Mouse (Mus musculus) cerebellum, adult 9-10 months (tissue): ENCODE measurements around the gene Polr2l.

Experiments used
- DNase-seq: peaks from one replicate; pipeline ENCODE4 v3.0.0; 2022

Polr2l gene

GRCm38 (mm10) chr7:141475011-141475804, at the start of gene Polr2l, which contains the start of gene Tspan4:
TSS of gene Polr2l (minus strand) at chr7:141475132.
TSS of gene Tspan4 (plus strand) at chr7:141475240.
- peak; percentile 87 for DNase-seq

GRCm38 (mm10) chr7:141524271-141524670, 49.3 kb upstream of the Polr2l start:
- DNase-seq = no peak

- no peak for DNase-seq
Observed at GRCm38 (mm10) chr7:141523007-141523406, 48.1 kb upstream of the Polr2l start.

GRCm38 (mm10) chr7:141519795-141520194, 44.9 kb upstream of the Polr2l start:
- DNase-seq = no peak

GRCm38 (mm10) chr7:141518926-141519325, 44.0 kb upstream of the Polr2l start:
- no peak for DNase-seq

GRCm38 (mm10) chr7:141518296-141518695, 43.4 kb upstream of the Polr2l start:
- no peak for DNase-seq

GRCm38 (mm10) chr7:141517638-141518037, 42.7 kb upstream of the Polr2l start:
- DNase-seq = no peak

GRCm38 (mm10) chr7:141510681-141511191, 35.8 kb upstream of the Polr2l start:
- peak; percentile 78 for DNase-seq

GRCm38 (mm10) chr7:141510196-141510595, 35.3 kb upstream of the Polr2l start:
- peak; percentile 81 for DNase-seq

- DNase-seq = no peak
Observed at GRCm38 (mm10) chr7:141508160-141508559, 33.2 kb upstream of the Polr2l start.

GRCm38 (mm10) chr7:141506278-141506677, 31.3 kb upstream of the Polr2l start:
- DNase-seq = no peak

GRCm38 (mm10) chr7:141502556-141502905, 27.6 kb upstream of the Polr2l start:
- peak; percentile 90 for DNase-seq

GRCm38 (mm10) chr7:141501820-141502555, 27.1 kb upstream of the Polr2l start:
- no peak for DNase-seq

GRCm38 (mm10) chr7:141497600-141497999, 22.7 kb upstream of the Polr2l start:
- peak; percentile 58 for DNase-seq

GRCm38 (mm10) chr7:141495940-141496339, 21.0 kb upstream of the Polr2l start:
- peak; percentile 57 for DNase-seq

- peak; percentile 60 for DNase-seq
Observed at GRCm38 (mm10) chr7:141495379-141495778, 20.4 kb upstream of the Polr2l start.

GRCm38 (mm10) chr7:141493729-141494128, 18.8 kb upstream of the Polr2l start:
- DNase-seq = no peak

GRCm38 (mm10) chr7:141492738-141493137, 17.8 kb upstream of the Polr2l start:
- peak; percentile 77 for DNase-seq

- no peak for DNase-seq
Observed at GRCm38 (mm10) chr7:141491151-141491550, 16.2 kb upstream of the Polr2l start.

GRCm38 (mm10) chr7:141487141-141487540, 12.2 kb upstream of the Polr2l start:
- no peak for DNase-seq

GRCm38 (mm10) chr7:141486239-141486638, 11.3 kb upstream of the Polr2l start:
- no peak for DNase-seq

- DNase-seq = peak; percentile 99
Observed at GRCm38 (mm10) chr7:141485606-141486005, 10.7 kb upstream of the Polr2l start.

- no peak for DNase-seq
Observed at GRCm38 (mm10) chr7:141485186-141485585, 10.3 kb upstream of the Polr2l start.
